Mouse (Mus musculus): ENCODE measurements around the gene Gng12. TPM values are rescaled to one million over a fixed set of nuclear protein-coding genes. Genes with fewer than 3 reads are reported as not detected.
A peak's percentile ranks its signal among the peaks of the same experiment; 100 is the strongest.

Gng12 gene
- polyA plus RNA-seq, 1 experiment from 2014 or later: 77.1 TPM

DNA sequence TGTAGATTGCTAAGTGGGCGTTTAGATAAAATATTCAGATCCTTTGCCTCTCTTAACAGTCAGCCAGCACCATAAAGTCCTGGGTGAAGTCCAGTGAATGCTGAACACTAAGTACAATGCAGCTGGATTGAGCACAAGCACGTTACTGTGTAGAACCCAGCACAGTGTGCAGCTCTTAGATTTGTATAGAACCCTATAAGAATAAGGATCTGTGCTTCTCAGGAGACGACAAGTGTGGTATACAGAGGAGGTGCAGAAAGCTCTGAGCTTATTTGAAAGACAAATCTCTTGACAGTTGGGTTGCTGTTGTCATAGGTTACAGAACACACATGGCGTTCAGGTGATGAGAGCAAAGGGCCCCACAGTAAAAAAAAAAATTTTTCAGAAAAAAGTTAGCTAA, 1.8 kb downstream of the Gng12 start:
- peak overlapping the region; percentile 84; the same call in 1 of the 2 replicates for H3K9ac ChIP-seq (replicated peaks; ENCODE audit: low read depth)
- no peaks in the 10 kb centered on the region for H3K9me3 ChIP-seq (ENCODE audit: low read length)
- no peak overlapping the region for H3K27ac ChIP-seq (ENCODE audit: low read length)
- peak overlapping the region; percentile 94 for H3K4me2 ChIP-seq (replicated peaks; ENCODE audit: low read depth, low read length)
- H3K36me3 ChIP-seq (ENCODE audit: insufficient read depth, low read length): no peaks in the 10 kb centered on the region
- ATAC-seq (no peak), DNase-seq (ENCODE audit: low spot score) (no peak)
- H3K27me3 ChIP-seq (replicated peaks; ENCODE audit: insufficient read depth, low read length): no peaks in the 10 kb centered on the region
- TF ChIP-seq CTCF (IDR thresholded peaks at IDR 0.05): no peak
- no peak for TF ChIP-seq EP300 (IDR thresholded peaks at IDR 0.05)
- H3K4me3 ChIP-seq (ENCODE audit: low read depth, low read length): peak overlapping the region; percentile 91; the same call in 1 of the 2 replicates
- peaks cover 10% of the 10 kb centered on the region; the same call in 1 of the 2 replicates for H3K4me1 ChIP-seq (ENCODE audit: insufficient read depth, low read depth, low read length)
- 35% methylated on average over 4 of the region's 4 CpGs for WGBS

DNA sequence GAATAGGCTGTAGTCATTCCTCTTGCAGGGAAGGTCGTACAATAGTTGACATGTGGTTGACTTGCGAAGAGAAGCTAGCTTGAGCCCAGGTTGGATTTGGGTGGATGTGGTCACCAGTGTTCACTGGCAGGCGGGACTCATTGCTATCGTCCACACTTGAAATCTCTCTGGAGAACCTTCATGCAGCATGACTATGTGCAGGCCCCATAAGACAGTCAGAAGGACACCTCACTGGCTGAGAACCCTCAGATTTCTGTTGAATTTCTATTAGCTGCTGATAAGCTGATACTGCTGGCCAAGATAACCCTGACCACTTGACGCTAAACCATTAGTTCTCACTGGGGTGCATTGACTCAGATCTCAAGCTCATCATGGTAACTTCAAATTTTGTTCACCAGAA, 5.7 kb downstream of the Gng12 start:
- H3K4me2 ChIP-seq (replicated peaks; ENCODE audit: low read depth, low read length): no peak overlapping the region
- peaks cover 18% of the 10 kb centered on the region; the same call in 1 of the 2 replicates for H3K4me1 ChIP-seq (ENCODE audit: insufficient read depth, low read depth, low read length)
- TF ChIP-seq EP300 (IDR thresholded peaks at IDR 0.05) (no peak), CTCF (IDR thresholded peaks at IDR 0.05) (no peak)
- no peaks in the 10 kb centered on the region for H3K9me3 ChIP-seq (ENCODE audit: low read length)
- DNase-seq (ENCODE audit: low spot score) (no peak), ATAC-seq (no peak)
- no peak overlapping the region for H3K27ac ChIP-seq (ENCODE audit: low read length)
- no peak overlapping the region for H3K4me3 ChIP-seq (ENCODE audit: low read depth, low read length)
- H3K36me3 ChIP-seq (ENCODE audit: insufficient read depth, low read length): no peaks in the 10 kb centered on the region
- H3K9ac ChIP-seq (replicated peaks; ENCODE audit: low read depth): no peak overlapping the region
- WGBS: 84% methylated on average over 5 of the region's 5 CpGs
- H3K27me3 ChIP-seq (replicated peaks; ENCODE audit: insufficient read depth, low read length): no peaks in the 10 kb centered on the region

DNA sequence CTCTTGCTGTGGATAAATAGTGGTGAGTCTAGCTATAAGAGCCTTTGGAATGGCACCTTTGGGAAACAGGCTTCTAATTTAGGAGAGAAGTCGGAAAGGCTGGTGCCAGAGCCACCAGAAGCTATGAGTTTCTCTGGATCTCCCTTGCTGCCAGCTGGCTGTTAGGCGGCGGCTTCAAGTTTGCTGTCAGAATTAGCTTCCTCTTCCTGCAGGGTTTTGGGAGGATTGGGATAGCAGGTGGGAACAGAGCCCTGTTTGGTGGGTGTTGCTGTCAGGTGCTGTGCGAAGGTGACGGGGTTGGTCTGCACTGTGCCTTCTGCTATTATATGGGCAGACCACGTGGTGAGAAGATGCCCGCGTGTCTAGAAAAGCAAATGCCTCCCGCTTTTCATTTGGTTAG, 7.0 kb downstream of the Gng12 start:
- peaks cover 8% of the 10 kb centered on the region; the same call in 1 of the 2 replicates for H3K4me1 ChIP-seq (ENCODE audit: insufficient read depth, low read depth, low read length)
- DNase-seq (ENCODE audit: low spot score): no peak
- H3K9me3 ChIP-seq (ENCODE audit: low read length): no peaks in the 10 kb centered on the region
- no peak overlapping the region for H3K4me2 ChIP-seq (replicated peaks; ENCODE audit: low read depth, low read length)
- H3K9ac ChIP-seq (replicated peaks; ENCODE audit: low read depth): no peak overlapping the region
- H3K4me3 ChIP-seq (ENCODE audit: low read depth, low read length): no peak overlapping the region
- no peaks in the 10 kb centered on the region for H3K27me3 ChIP-seq (replicated peaks; ENCODE audit: insufficient read depth, low read length)
- H3K27ac ChIP-seq (ENCODE audit: low read length): no peak overlapping the region
- TF ChIP-seq EP300 (IDR thresholded peaks at IDR 0.05): no peak
- no peak for TF ChIP-seq CTCF (IDR thresholded peaks at IDR 0.05)
- H3K36me3 ChIP-seq (ENCODE audit: insufficient read depth, low read length): no peaks in the 10 kb centered on the region
- no peak for ATAC-seq
- 76% methylated on average over 9 of the region's 9 CpGs for WGBS

DNA sequence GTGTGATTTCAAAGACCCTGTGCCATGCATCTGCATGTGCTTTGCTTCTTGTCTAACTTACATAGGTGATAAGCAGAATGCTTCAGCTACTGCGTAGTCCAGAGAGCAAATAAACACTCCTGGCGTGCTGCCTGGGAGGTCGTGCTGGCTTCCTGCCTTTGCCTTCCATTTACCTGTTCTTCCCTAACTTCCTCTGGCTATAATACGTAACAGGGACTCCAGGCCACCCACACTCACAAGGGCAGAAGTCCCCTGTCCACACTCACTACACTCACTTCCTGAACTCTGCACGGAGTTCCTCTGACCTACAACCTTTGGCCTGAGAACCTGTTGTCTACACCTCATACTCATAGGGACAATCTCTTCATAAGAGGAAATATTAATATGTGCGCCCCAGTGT, 7.5 kb downstream of the Gng12 start:
- DNase-seq (ENCODE audit: low spot score) (no peak), ATAC-seq (no peak)
- Histone ChIP-seq H3K27me3 (replicated peaks; ENCODE audit: insufficient read depth, low read length) (no peaks in the 10 kb centered on the region), H3K4me2 (replicated peaks; ENCODE audit: low read depth, low read length) (no peak overlapping the region), H3K9me3 (ENCODE audit: low read length) (no peaks in the 10 kb centered on the region), H3K9ac (replicated peaks; ENCODE audit: low read depth) (no peak overlapping the region), H3K4me3 (ENCODE audit: low read depth, low read length) (no peak overlapping the region), H3K4me1 (ENCODE audit: insufficient read depth, low read depth, low read length) (peaks cover 8% of the 10 kb centered on the region; the same call in 1 of the 2 replicates), H3K36me3 (ENCODE audit: insufficient read depth, low read length) (no peaks in the 10 kb centered on the region), H3K27ac (ENCODE audit: low read length) (no peak overlapping the region)
- no peak for TF ChIP-seq CTCF (IDR thresholded peaks at IDR 0.05)
- WGBS: 56% methylated on average over 6 of the region's 6 CpGs

DNA sequence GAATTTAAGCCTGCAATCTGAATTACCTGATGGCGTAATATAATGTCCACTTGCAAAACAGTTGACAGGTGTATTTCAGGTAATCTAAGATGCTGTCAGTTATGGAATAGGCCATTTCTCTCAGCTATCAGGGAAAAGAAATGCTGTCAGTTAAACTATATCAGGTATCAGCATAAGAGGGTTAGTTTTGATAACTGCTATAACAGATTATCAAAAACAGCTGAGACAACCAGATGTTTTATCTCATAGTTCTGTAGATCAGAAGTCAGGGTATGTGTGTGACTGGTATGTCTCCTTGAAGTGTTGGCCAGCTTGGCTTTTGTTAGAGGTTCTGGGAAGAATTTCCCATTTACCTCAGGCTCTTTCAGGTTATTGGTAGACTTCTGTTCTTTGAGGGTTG, 10.0 kb downstream of the Gng12 start:
- WGBS: 95% methylated on average over 1 of the region's 1 CpGs
- ATAC-seq: no peak

DNA sequence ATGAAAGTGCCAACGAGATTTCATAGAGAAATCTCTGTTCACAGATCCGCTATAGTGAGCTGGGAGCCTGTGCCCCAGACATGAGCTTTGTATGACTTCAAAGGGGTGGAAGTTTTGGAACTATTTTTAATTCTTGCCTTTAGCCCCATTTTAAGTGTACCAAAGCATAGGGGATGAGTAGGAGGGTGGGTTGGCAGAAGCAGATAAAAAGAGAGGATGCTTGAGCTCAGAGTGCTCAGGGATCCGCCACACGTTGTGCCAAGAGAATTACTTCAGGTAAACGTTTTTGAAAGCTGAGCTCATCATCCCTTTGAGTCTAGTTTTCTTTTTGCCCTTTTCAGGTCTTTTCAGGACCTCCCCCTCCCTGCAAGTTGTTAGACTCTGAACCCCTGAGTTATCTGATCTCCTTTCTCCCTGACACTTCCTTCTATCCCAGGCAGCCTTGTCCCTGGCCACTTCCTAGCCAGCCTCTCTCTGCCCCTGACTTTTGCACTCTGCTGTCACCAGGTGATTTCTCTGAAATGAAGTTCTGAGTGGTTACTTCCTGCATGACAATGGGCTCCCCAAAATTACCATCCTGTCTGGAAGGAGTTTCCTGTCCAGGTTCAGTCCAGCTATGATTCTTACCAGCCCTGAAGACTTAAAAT, 12.3 kb downstream of the Gng12 start:
- Histone ChIP-seq H3K36me3 (ENCODE audit: insufficient read depth, low read length) (no peaks in the 10 kb centered on the region), H3K4me1 (ENCODE audit: insufficient read depth, low read depth, low read length) (peaks cover 13% of the 10 kb centered on the region; the same call in 1 of the 2 replicates), H3K9ac (replicated peaks; ENCODE audit: low read depth) (no peak overlapping the region), H3K4me2 (replicated peaks; ENCODE audit: low read depth, low read length) (no peak overlapping the region), H3K9me3 (ENCODE audit: low read length) (no peaks in the 10 kb centered on the region), H3K27ac (ENCODE audit: low read length) (no peak overlapping the region), H3K27me3 (replicated peaks; ENCODE audit: insufficient read depth, low read length) (no peaks in the 10 kb centered on the region), H3K4me3 (ENCODE audit: low read depth, low read length) (no peak overlapping the region)
- DNase-seq (ENCODE audit: low spot score) (no peak), ATAC-seq (no peak)
- TF ChIP-seq EP300 (IDR thresholded peaks at IDR 0.05) (no peak), CTCF (IDR thresholded peaks at IDR 0.05) (no peak)
- WGBS: 67% methylated on average over 5 of the region's 5 CpGs

More for the DNA sequence above, 10.0 kb downstream of the Gng12 start:
- H3K9me3 ChIP-seq (ENCODE audit: low read length): no peaks in the 10 kb centered on the region
- no peak for DNase-seq (ENCODE audit: low spot score)
- no peak overlapping the region for H3K9ac ChIP-seq (replicated peaks; ENCODE audit: low read depth)
- H3K4me1 ChIP-seq (ENCODE audit: insufficient read depth, low read depth, low read length): peaks cover 13% of the 10 kb centered on the region; the same call in 1 of the 2 replicates
- no peak for TF ChIP-seq CTCF (IDR thresholded peaks at IDR 0.05)
- TF ChIP-seq EP300 (IDR thresholded peaks at IDR 0.05): no peak
- H3K4me3 ChIP-seq (ENCODE audit: low read depth, low read length): no peak overlapping the region
- no peak overlapping the region for H3K4me2 ChIP-seq (replicated peaks; ENCODE audit: low read depth, low read length)
- H3K36me3 ChIP-seq (ENCODE audit: insufficient read depth, low read length): no peaks in the 10 kb centered on the region
- no peak overlapping the region for H3K27ac ChIP-seq (ENCODE audit: low read length)
- H3K27me3 ChIP-seq (replicated peaks; ENCODE audit: insufficient read depth, low read length): no peaks in the 10 kb centered on the region
